Mouse (Mus musculus): ENCODE results near the gene Maco1. TPM values are rescaled to one million over a fixed set of nuclear protein-coding genes. Genes with fewer than 3 reads are reported as not detected.

Maco1 gene
- polyA plus RNA-seq, 1 experiment from 2014 or later: 30.8 TPM

- no peak for ATAC-seq (ENCODE audit: insufficient read depth, low FRiP score)
- Histone ChIP-seq H3K27ac (ENCODE audit: low read length) (no peak overlapping the region), H3K4me1 (ENCODE audit: control insufficient read depth, insufficient read depth, low read length) (peaks cover 15% of the 10 kb centered on the region), H3K9me3 (replicated peaks; ENCODE audit: control insufficient read depth, low read length) (no peaks in the 10 kb centered on the region), H3K4me3 (replicated peaks; ENCODE audit: low read length) (no peak overlapping the region), H3K4me2 (ENCODE audit: low read depth, low read length) (no peak overlapping the region), H3K9ac (ENCODE audit: low read length) (no peak overlapping the region), H3K27me3 (ENCODE audit: control insufficient read depth, insufficient read depth, low read length) (no peaks in the 10 kb centered on the region), H3K36me3 (ENCODE audit: control insufficient read depth, insufficient read depth, low read length) (no peaks in the 10 kb centered on the region)
- WGBS: 47% methylated on average over 7 of the region's 7 CpGs
These were observed 76.9 kb downstream of the Maco1 start for GRCm38 (mm10) chr4:134776246-134776645.

- Histone ChIP-seq H3K9ac (ENCODE audit: low read length) (no peak overlapping the region), H3K9me3 (replicated peaks; ENCODE audit: control insufficient read depth, low read length) (no peaks in the 10 kb centered on the region), H3K36me3 (ENCODE audit: control insufficient read depth, insufficient read depth, low read length) (no peaks in the 10 kb centered on the region), H3K4me2 (ENCODE audit: low read depth, low read length) (no peak overlapping the region), H3K27ac (ENCODE audit: low read length) (no peak overlapping the region), H3K4me1 (ENCODE audit: control insufficient read depth, insufficient read depth, low read length) (peaks cover 15% of the 10 kb centered on the region), H3K27me3 (ENCODE audit: control insufficient read depth, insufficient read depth, low read length) (no peaks in the 10 kb centered on the region), H3K4me3 (replicated peaks; ENCODE audit: low read length) (no peak overlapping the region)
- 38% methylated on average over 14 of the region's 14 CpGs for WGBS
- 0 out of 2 replicates have a peak, but pooled peaks have one; percentile 23 for ATAC-seq (ENCODE audit: insufficient read depth, low FRiP score)
These were observed 77.8 kb downstream of the Maco1 start for GRCm38 (mm10) chr4:134775234-134775944.

GRCm38 (mm10) chr4:134774126-134774525, 79.0 kb downstream of the Maco1 start:
- H3K4me1 ChIP-seq (ENCODE audit: control insufficient read depth, insufficient read depth, low read length): peaks cover 8% of the 10 kb centered on the region
- no peak overlapping the region for H3K9ac ChIP-seq (ENCODE audit: low read length)
- 76% methylated on average over 6 of the region's 6 CpGs for WGBS
- no peaks in the 10 kb centered on the region for H3K36me3 ChIP-seq (ENCODE audit: control insufficient read depth, insufficient read depth, low read length)
- no peaks in the 10 kb centered on the region for H3K27me3 ChIP-seq (ENCODE audit: control insufficient read depth, insufficient read depth, low read length)
- H3K4me3 ChIP-seq (replicated peaks; ENCODE audit: low read length): no peak overlapping the region
- H3K4me2 ChIP-seq (ENCODE audit: low read depth, low read length): no peak overlapping the region
- ATAC-seq (ENCODE audit: insufficient read depth, low FRiP score): no peak
- H3K9me3 ChIP-seq (replicated peaks; ENCODE audit: control insufficient read depth, low read length): no peaks in the 10 kb centered on the region
- H3K27ac ChIP-seq (ENCODE audit: low read length): no peak overlapping the region

GRCm38 (mm10) chr4:134772805-134773674, 80.1 kb downstream of the Maco1 start:
- no peak overlapping the region for H3K4me3 ChIP-seq (replicated peaks; ENCODE audit: low read length)
- H3K9me3 ChIP-seq (replicated peaks; ENCODE audit: control insufficient read depth, low read length): no peaks in the 10 kb centered on the region
- no peaks in the 10 kb centered on the region for H3K27me3 ChIP-seq (ENCODE audit: control insufficient read depth, insufficient read depth, low read length)
- 0 out of 2 replicates have a peak, but pooled peaks cover 10% of the 10 kb centered on the region for H3K4me1 ChIP-seq (ENCODE audit: control insufficient read depth, insufficient read depth, low read length)
- H3K27ac ChIP-seq (ENCODE audit: low read length): no peak overlapping the region
- no peaks in the 10 kb centered on the region for H3K36me3 ChIP-seq (ENCODE audit: control insufficient read depth, insufficient read depth, low read length)
- peak; percentile 49 for ATAC-seq (ENCODE audit: insufficient read depth, low FRiP score)
- H3K9ac ChIP-seq (ENCODE audit: low read length): no peak overlapping the region
- no peak overlapping the region for H3K4me2 ChIP-seq (ENCODE audit: low read depth, low read length)
- WGBS: 44% methylated on average over 4 of the region's 4 CpGs

GRCm38 (mm10) chr4:134769891-134770290, 83.3 kb downstream of the Maco1 start:
- H3K4me1 ChIP-seq (ENCODE audit: control insufficient read depth, insufficient read depth, low read length): peaks cover 28% of the 10 kb centered on the region
- WGBS: 61% methylated on average over 7 of the region's 7 CpGs
- H3K27me3 ChIP-seq (ENCODE audit: control insufficient read depth, insufficient read depth, low read length): no peaks in the 10 kb centered on the region
- no peak overlapping the region for H3K27ac ChIP-seq (ENCODE audit: low read length)
- no peak overlapping the region for H3K4me2 ChIP-seq (ENCODE audit: low read depth, low read length)
- no peaks in the 10 kb centered on the region for H3K9me3 ChIP-seq (replicated peaks; ENCODE audit: control insufficient read depth, low read length)
- no peak for ATAC-seq (ENCODE audit: insufficient read depth, low FRiP score)
- no peaks in the 10 kb centered on the region for H3K36me3 ChIP-seq (ENCODE audit: control insufficient read depth, insufficient read depth, low read length)
- H3K9ac ChIP-seq (ENCODE audit: low read length): no peak overlapping the region
- H3K4me3 ChIP-seq (replicated peaks; ENCODE audit: low read length): no peak overlapping the region

- Histone ChIP-seq H3K9me3 (replicated peaks; ENCODE audit: control insufficient read depth, low read length) (no peaks in the 10 kb centered on the region), H3K36me3 (ENCODE audit: control insufficient read depth, insufficient read depth, low read length) (no peaks in the 10 kb centered on the region), H3K4me1 (ENCODE audit: control insufficient read depth, insufficient read depth, low read length) (peaks cover 33% of the 10 kb centered on the region), H3K9ac (ENCODE audit: low read length) (no peak overlapping the region), H3K4me3 (replicated peaks; ENCODE audit: low read length) (no peak overlapping the region), H3K27ac (ENCODE audit: low read length) (no peak overlapping the region), H3K4me2 (ENCODE audit: low read depth, low read length) (no peak overlapping the region), H3K27me3 (ENCODE audit: control insufficient read depth, insufficient read depth, low read length) (no peaks in the 10 kb centered on the region)
- 66% methylated on average over 7 of the region's 7 CpGs for WGBS
- no peak for ATAC-seq (ENCODE audit: insufficient read depth, low FRiP score)
These were observed 83.9 kb downstream of the Maco1 start for GRCm38 (mm10) chr4:134769081-134769811.

GRCm38 (mm10) chr4:134768226-134768888, 84.8 kb downstream of the Maco1 start:
- Histone ChIP-seq H3K27me3 (ENCODE audit: control insufficient read depth, insufficient read depth, low read length) (no peaks in the 10 kb centered on the region), H3K27ac (ENCODE audit: low read length) (peak overlapping the region; percentile 63), H3K4me3 (replicated peaks; ENCODE audit: low read length) (peak overlapping the region; percentile 76), H3K36me3 (ENCODE audit: control insufficient read depth, insufficient read depth, low read length) (no peaks in the 10 kb centered on the region), H3K9ac (ENCODE audit: low read length) (peak overlapping the region; percentile 93), H3K9me3 (replicated peaks; ENCODE audit: control insufficient read depth, low read length) (no peaks in the 10 kb centered on the region), H3K4me2 (ENCODE audit: low read depth, low read length) (peak overlapping the region; percentile 69), H3K4me1 (ENCODE audit: control insufficient read depth, insufficient read depth, low read length) (peaks cover 35% of the 10 kb centered on the region)
- 10% methylated on average over 21 of the region's 21 CpGs for WGBS
- peak; percentile 22; the same call in 1 of the 2 replicates for ATAC-seq (ENCODE audit: insufficient read depth, low FRiP score)

- under 1% methylated on average over 80 of the region's 80 CpGs for WGBS
- Histone ChIP-seq H3K9ac (ENCODE audit: low read length) (peak within 1 kb of the TSS; percentile 93), H3K27me3 (ENCODE audit: control insufficient read depth, insufficient read depth, low read length) (no peaks in the 10 kb centered on the region), H3K36me3 (ENCODE audit: control insufficient read depth, insufficient read depth, low read length) (no peaks in the 10 kb centered on the region), H3K27ac (ENCODE audit: low read length) (peak within 1 kb of the TSS; percentile 81), H3K4me3 (replicated peaks; ENCODE audit: low read length) (peak within 1 kb of the TSS; percentile 76), H3K4me2 (ENCODE audit: low read depth, low read length) (peak within 1 kb of the TSS; percentile 69), H3K4me1 (ENCODE audit: control insufficient read depth, insufficient read depth, low read length) (peaks cover 34% of the 10 kb centered on the region), H3K9me3 (replicated peaks; ENCODE audit: control insufficient read depth, low read length) (no peaks in the 10 kb centered on the region)
- peak; percentile 88 for ATAC-seq (ENCODE audit: insufficient read depth, low FRiP score)
These were observed 85.5 kb downstream of the Maco1 start, which contains the start of gene Ldlrap1 for GRCm38 (mm10) chr4:134767426-134768225. Gene Ldlrap1 (minus strand): TSS chr4:134768024.

Data from stomach, embryonic 16.5 days (tissue).